Mouse (Mus musculus) liver, postnatal 0 days (tissue): ENCODE measurements around the gene Trappc10.

Source experiments
- CTCF ChIP-seq: sonication (generic); IDR thresholded peaks from 2 replicates; pipeline ENCODE4 v1.5.1; 2016; ENCODE audit warnings: antibody characterized with exemption, low read depth
- EP300 ChIP-seq: IDR thresholded peaks from 2 replicates; pipeline ENCODE4 v1.6.1; 2016; ENCODE audit warnings: antibody characterized with exemption, low read depth, mild to moderate bottlenecking

GRCm38 (mm10) chr10:78163923-78164322 lies 80.5 kb downstream of the Trappc10 start:
- TF ChIP-seq CTCF (peak; percentile 87), EP300 (no peak)
